Mouse (Mus musculus): Measurements from ENCODE around the gene Rhd.

GRCm38 (mm10) chr4:134868490-134868889 lies 4.2 kb downstream of the Rhd start:
- TF ChIP-seq POLR2A (IDR thresholded peaks at IDR 0.05; ENCODE audit: low read depth, low read length) (no peak), CTCF (conservative IDR thresholded peaks at IDR 0.05; ENCODE audit: insufficient read depth, insufficient read length, low read depth, low read length) (no peak)

Data from kidney, adult 2 months (tissue).